33 mouse cellular contexts compared by ENCODE assay signal in genomic region chr2:19871881-19872280, GRCm38 (mm10). TPM values are rescaled to one million over a fixed set of nuclear protein-coding genes. Genes with fewer than 3 reads are reported as not detected.
DNase-seq lines count a peak whose midpoint lies in the region; ATAC-seq and TF ChIP-seq lines count a peak whose summit lies in the region.
"Had no signal": no experiment of that assay in that cellular context is flagged by ENCODE, and none has a peak within 500 bp of the region (broad histone marks: within the 10 kb centered on the region; RNA-seq: fewer than 3 reads in every experiment).

No protein-coding gene starts in this region.

- DNase-seq in cerebellum, postnatal 10 days = peak; percentile 10 to 20
- no peak for DNase-seq in cerebellum, postnatal 4 days (ENCODE audit: low spot score in 2 of 2)
- DNase-seq in heart, postnatal 4 days = peak; percentile 5
- DNase-seq in heart, postnatal 25 days (ENCODE audit: low spot score) = no peak
- DNase-seq in lung, embryonic 14.5 days = peak; percentile 66
- DNase-seq in lung, postnatal 4 days = no peak
- DNase-seq in brain, embryonic 14.5 days (ENCODE audit: low read depth) = peak; percentile 61
- DNase-seq in embryo, embryonic 10 days (ENCODE audit: low spot score) = no peak
- DNase-seq: adrenal gland, adult 2 months; adrenal gland, postnatal 36 days; cerebellum, adult 8-10 months; gastrocnemius, adult 2 months; gastrocnemius, postnatal 36 days; kidney, adult 9 months; kidney, postnatal 36 days; liver, embryonic 13.5 days; right cerebral cortex, adult 18-20 months; spleen, adult 18-20 months; thymus, adult 2 months; thymus, postnatal 36 days had no signal

- WGBS in lung, embryonic 14.5 days = 63% methylated on average over 1 of the region's 1 CpGs

- no peaks in the 10 kb centered on the region for H3K27me3 ChIP-seq in lung, embryonic 14.5 days (ENCODE audit: insufficient read depth, low read length)
- H3K27me3 ChIP-seq: CH12.LX; forebrain, embryonic 13.5 days; heart, embryonic 12.5 days; limb, embryonic 15.5 days; liver, embryonic 13.5 days; lung, embryonic 15.5 days; neural tube, embryonic 12.5 days had no signal

- TF ChIP-seq CTCF in lung, embryonic 14.5 days (IDR thresholded peaks at IDR 0.05; ENCODE audit: low read depth) = no peak
- no peak for TF ChIP-seq CTCF in brain, embryonic 14.5 days (IDR thresholded peaks at IDR 0.05; ENCODE audit: borderline replicate concordance, extremely low read depth, insufficient read depth, insufficient read length)

- no peaks in the 10 kb centered on the region for H3K4me1 ChIP-seq in lung, embryonic 14.5 days (ENCODE audit: insufficient read depth)
- H3K4me1 ChIP-seq: forebrain, embryonic 13.5 days; heart, embryonic 12.5 days; limb, embryonic 15.5 days; liver, embryonic 13.5 days; lung, embryonic 15.5 days; midbrain, embryonic 10.5 days; neural tube, embryonic 12.5 days had no signal

- H3K4me3 ChIP-seq in lung, embryonic 14.5 days (ENCODE audit: low read depth, low read length) = no peak overlapping the region
- H3K4me3 ChIP-seq: forebrain, embryonic 13.5 days; gastrocnemius, adult 2 months; heart, embryonic 12.5 days; layer of hippocampus, adult 2 months; left cerebral cortex, adult 2 months; limb, embryonic 15.5 days; liver, embryonic 13.5 days; lung, embryonic 15.5 days; midbrain, embryonic 10.5 days; myocyte; neural tube, embryonic 12.5 days had no signal

- H3K27ac ChIP-seq in lung, embryonic 14.5 days (ENCODE audit: low read depth) = no peak overlapping the region
- H3K27ac ChIP-seq: forebrain, embryonic 13.5 days; gastrocnemius, adult 2 months; layer of hippocampus, adult 2 months; left cerebral cortex, adult 2 months; limb, embryonic 15.5 days; liver, embryonic 13.5 days; lung, embryonic 15.5 days; midbrain, embryonic 10.5 days; neural tube, embryonic 12.5 days had no signal

- H3K9ac ChIP-seq in lung, embryonic 14.5 days = no peak overlapping the region
- H3K9ac ChIP-seq: forebrain, embryonic 13.5 days; heart, embryonic 12.5 days; limb, embryonic 15.5 days; liver, embryonic 13.5 days; lung, embryonic 15.5 days; neural tube, embryonic 12.5 days had no signal

- intact Hi-C loops in heart, postnatal 25 days (cut with DNase I) = no loop called here

- no peak for ATAC-seq in lung, embryonic 14.5 days (ENCODE audit: insufficient read depth)
- ATAC-seq: activated CD4-positive, CD25-positive, alpha-beta regulatory T cell, adult 4 months; forebrain, embryonic 13.5 days; intestine, embryonic 16.5 days; midbrain, embryonic 16.5 days had no signal

- no peaks in the 10 kb centered on the region for H3K36me3 ChIP-seq in lung, embryonic 14.5 days (ENCODE audit: insufficient read depth)
- H3K36me3 ChIP-seq: heart, embryonic 12.5 days; limb, embryonic 15.5 days; liver, embryonic 13.5 days; lung, embryonic 15.5 days; midbrain, embryonic 10.5 days; neural tube, embryonic 12.5 days had no signal

- no peak overlapping the region for H3K4me2 ChIP-seq in lung, embryonic 14.5 days
- H3K4me2 ChIP-seq: forebrain, embryonic 13.5 days; heart, embryonic 12.5 days; limb, embryonic 15.5 days; liver, embryonic 13.5 days; lung, embryonic 15.5 days; neural tube, embryonic 12.5 days had no signal

- TF ChIP-seq POLR2A in brain, embryonic 14.5 days (IDR thresholded peaks at IDR 0.05; ENCODE audit: borderline replicate concordance, extremely low read depth, insufficient read depth, insufficient read length, poor library complexity, severe bottlenecking) = no peak

- no peaks in the 10 kb centered on the region for H3K9me3 ChIP-seq in lung, embryonic 14.5 days (ENCODE audit: low read depth, low read length)
- H3K9me3 ChIP-seq: forebrain, embryonic 13.5 days; heart, embryonic 12.5 days; limb, embryonic 15.5 days; liver, embryonic 13.5 days; lung, embryonic 15.5 days; midbrain, embryonic 10.5 days; neural tube, embryonic 12.5 days had no signal

RNA-seq across cellular contexts. Expression of gene Etl4, which starts 37.7 kb away (rescaled TPM):
- total RNA-seq in heart, postnatal 4 days (2021) = 10 to 100 TPM; 36.8 to 38.5 TPM
- 10 to 100 TPM; 36.9 to 40.8 TPM for total RNA-seq in heart, postnatal 25 days (2021)
- polyA plus RNA-seq in lung, embryonic 14.5 days (2014; fragmentation: Nextera tagmentation; extraction: Ambion mirVana) = 33.4 and 34.7 TPM in 2 replicates
- polyA plus RNA-seq in brain, embryonic 14.5 days (2012; rRNA removed) = 12.3 and 24.2 TPM in 2 replicates
- polyA plus RNA-seq: activated CD4-positive, CD25-positive, alpha-beta regulatory T cell, adult 4 months had no signal

Comparison
In these comparisons a context has a peak if more than half of its experiments do, and no peak if none do; other contexts are left out.
1. DNase-seq: peak in cerebellum, postnatal 10 days (2 of 2), heart, postnatal 4 days (single experiment), lung, embryonic 14.5 days (single experiment) and brain, embryonic 14.5 days (single experiment); none in cerebellum, postnatal 4 days (0 of 2), heart, postnatal 25 days (single experiment), lung, postnatal 4 days (0 of 2) and embryo, embryonic 10 days (single experiment).